Mouse (Mus musculus): ENCODE results near the gene Trim10.

DNA sequence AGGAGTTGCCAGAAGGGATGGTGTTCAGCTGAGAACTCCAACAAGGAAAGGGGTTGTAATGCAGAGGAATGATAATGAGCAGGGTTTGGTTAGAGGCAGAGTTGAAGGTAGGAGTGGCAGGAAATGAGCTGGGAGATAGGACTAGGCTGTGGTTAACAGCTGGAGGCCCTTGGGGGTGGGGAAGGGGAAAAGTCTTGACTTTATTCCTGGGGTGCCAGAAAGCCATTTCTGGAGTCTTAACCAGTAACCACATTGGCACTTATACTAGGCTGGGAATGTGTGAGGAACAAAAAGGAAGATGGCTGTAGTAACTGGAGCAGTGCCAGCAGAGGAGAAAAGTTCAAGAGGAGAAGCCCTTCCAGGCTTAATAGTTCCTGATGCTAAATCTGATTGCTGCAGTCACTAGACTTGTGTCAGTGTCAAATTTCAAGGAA lies 25.1 kb upstream of the Trim10 start:
- TF ChIP-seq CTCF (IDR thresholded peaks at IDR 0.05; ENCODE audit: control insufficient read depth, insufficient read depth, insufficient replicate concordance, low read depth, low read length) = no peak
- TF ChIP-seq POLR2A (IDR thresholded peaks at IDR 0.05; ENCODE audit: control insufficient read depth, low read depth, low read length) = no peak

Measured in testis, adult 2 months (tissue).